Mouse (Mus musculus) gastrocnemius, postnatal 25 days (tissue): ENCODE measurements around the gene Plvap. TPM values are rescaled to one million over a fixed set of nuclear protein-coding genes. Genes with fewer than 3 reads are reported as not detected.
"Not testable (repeated sequence)": the region's sequence is repeated elsewhere in the genome, so short reads cannot be mapped to it uniquely, and the experiment has no call there.

Experiments used
- DNase-seq: peaks from one replicate; pipeline ENCODE4 v3.0.0; 2022
- long read RNA-seq, 2 experiments: library from polyadenylated mRNA; stranded (forward); transcript quantifications; one replicate each; pipeline ENCODE4 v2.0.0; 2021
- total RNA-seq, 2 experiments: library from RNA; stranded (reverse); gene quantifications; 1 replicate in 1 of 2; 2 replicates in 1 of 2; pipeline ENCODE4 v1.2.3; 2021

Gene Plvap
- total RNA-seq = 10 to 100 TPM in 1 of 2 experiments, 1 to 10 TPM in 1; 8.4 to 22.5 TPM
- long read RNA-seq, experiment 1, transcript Plvap-201 (6 exons, 1,987 nt) = major isoform, 9 of 16 reads
- long read RNA-seq, experiment 1, partial matches to known transcripts = 5 of 16 reads
- long read RNA-seq, experiment 1, other reads (novel, unspliced or antisense) = 2 of 16 reads
- long read RNA-seq, experiment 2, transcript Plvap-201 (6 exons, 1,987 nt) = major isoform, 20 of 24 reads
- long read RNA-seq, experiment 2, partial matches to known transcripts = 2 of 24 reads
- long read RNA-seq, experiment 2, other reads (novel, unspliced or antisense) = 2 of 24 reads

DNA sequence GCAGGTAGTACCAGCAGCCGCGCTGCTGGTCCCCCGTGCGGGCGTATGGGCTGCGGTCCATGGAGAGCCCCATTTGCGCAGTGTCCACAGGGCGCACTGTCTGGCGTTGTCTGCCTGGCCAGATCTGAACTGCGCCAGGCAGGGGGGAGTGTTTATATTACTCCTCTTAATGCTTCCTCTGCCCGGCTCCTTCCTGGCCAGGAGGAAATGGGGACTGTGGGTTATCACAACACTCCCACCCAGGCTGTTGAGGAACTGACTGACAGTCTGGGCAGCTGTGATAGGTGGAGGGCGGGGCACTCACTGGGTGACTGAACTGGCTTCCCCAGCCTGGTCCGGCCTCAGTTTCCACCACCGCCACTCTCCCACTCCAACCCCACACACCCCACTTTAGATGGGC is at the start of gene Plvap:
Gene Plvap, minus strand, starts transcription at position 109 of the 400 bp plus-strand sequence.
- DNase-seq = no peak

DNA sequence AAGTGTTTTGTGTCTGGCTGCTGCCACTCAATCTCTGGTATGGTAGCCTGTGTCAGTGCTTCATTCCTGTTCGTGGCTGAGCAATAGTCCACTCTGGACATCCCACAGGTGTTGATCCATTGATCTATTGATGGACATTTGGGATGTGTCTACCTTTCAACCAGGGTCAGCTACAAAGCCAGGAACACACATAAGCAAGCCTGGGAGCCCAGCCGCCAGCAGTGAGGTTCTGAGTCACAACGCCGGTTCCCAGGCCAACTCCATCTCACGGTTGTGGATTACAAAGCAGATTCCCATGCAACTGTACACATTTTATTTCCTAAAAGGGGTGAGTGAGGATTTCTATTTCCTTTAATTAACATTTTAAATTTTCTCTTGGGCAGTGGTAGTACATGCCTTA is 49.2 kb upstream of the Plvap start:
- DNase-seq = no peak

DNA sequence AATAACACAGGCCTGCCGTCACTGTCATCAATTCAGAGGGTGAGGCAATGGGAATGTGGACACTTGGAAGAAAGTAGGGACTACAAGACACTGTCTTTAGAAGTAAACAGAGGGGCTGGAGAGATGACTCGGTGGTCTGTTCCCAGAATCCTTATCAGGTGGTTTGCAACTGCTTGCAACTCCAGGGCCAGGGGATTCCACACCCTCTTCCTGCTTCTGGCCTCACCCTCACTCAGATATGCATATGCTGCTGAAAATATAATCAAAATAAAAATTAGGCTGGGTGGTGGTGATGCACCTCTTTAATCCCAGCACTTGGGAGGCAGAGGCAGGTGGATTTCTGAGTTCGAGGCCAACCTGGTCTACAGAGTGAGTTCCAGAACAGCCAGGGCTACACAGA is 48.5 kb upstream of the Plvap start:
- no peak for DNase-seq

DNA sequence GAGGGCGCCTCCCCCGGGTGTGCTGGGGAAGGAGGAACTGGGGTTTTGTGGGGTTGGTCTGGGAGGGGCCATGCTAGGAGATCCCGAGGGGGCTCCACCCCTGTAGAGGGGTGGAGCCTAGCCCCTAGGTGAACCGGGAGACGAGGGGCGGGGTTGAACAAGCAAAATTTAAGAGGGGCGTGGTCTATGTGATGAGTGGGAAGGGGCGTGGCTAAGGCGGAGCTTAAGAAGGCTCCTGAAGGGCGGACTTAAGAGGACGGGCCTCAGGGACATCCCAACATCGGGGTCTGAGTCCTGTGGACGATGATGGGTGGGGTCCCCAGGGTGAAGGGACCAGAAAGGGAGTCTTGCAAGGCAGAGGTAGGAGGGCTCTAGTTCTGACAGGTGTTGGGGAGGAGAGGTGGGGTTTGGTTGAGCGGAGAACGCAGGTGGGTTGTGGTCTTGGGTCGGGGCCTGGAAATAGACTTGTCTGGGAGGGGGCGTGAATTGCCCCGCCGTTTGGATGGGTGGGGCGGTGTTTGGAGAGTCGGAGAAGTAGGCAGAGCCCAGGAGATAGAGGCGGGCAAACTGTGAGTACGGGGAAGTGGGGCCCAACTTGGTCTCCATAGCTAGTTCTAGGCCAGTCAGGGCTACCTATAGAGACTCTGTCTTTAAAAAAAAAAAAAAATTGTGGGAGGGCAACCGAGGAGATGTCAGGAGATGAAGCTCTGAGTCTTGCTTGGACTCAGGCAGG is 47.6 kb upstream of the Plvap start:
- DNase-seq = peak; percentile 43

DNA sequence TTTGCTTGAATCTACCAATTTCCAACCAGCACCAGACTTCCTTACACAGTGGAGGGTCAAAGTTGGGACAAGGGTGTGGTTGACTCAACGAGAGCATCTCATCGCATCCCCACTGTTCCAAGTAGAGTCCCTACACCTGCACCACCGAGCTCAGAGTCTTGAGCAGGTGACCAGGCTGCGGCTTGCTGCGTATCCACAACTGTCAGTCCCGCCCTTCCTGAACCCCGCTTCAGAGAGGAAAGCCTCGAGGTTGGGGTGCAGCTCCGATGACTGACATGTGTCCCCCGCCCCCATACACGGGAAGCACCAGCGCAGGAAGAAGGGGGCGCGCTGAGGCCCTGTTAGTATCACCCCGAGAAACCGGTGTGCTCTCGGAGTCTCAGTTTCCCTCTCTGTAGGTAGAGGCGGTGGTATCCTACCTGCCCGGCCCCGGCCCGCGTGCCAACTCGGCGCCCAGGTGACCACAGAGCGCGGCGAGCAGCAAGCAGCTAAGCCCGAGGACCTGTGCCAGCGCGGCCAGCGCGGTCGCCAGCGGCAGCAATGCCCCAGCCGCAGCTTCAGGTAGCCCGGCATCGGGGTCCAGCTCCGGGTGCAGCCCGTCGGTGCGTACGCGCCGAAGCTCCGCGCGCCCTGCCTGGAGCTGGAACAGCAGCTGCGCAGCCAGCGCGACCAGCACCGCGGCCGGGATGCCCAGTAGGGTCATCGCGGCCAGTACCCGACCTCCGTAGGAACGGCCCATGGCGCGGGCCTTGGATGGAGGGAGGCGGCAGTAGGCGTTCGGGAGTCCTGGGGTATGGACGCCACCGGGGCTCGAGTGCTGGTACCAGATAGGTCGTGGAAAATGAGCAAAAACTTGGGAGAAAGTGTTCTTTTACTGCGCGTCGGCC is 46.8 kb upstream of the Plvap start, which contains the start of gene Tmem221:
Gene Tmem221, minus strand, starts transcription at position 801 of the 887 bp plus-strand sequence.
- no peak for DNase-seq

DNA sequence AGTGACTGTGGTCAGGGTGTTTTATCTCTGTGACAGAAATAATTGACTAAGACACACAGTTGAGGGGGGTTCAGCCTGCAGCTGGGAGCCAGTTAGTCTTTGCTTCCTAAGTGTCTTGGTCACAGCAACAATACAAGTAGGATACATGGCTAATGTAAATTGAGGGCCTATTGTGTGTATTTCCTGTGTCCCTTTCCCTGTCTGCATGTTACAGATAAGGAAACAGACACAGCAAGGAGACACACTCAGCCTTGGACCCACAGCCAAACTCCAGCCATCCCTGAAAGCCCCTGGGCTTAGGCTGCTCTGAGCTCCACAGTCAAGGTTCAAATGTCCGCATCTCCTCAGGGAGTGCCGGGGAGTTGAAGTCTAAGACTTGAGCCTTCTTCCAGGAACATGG is 43.1 kb upstream of the Plvap start:
- no peak for DNase-seq

GRCm38 (mm10) chr8:71554001-71554400 is 42.4 kb upstream of the Plvap start:
- no peak for DNase-seq

DNA sequence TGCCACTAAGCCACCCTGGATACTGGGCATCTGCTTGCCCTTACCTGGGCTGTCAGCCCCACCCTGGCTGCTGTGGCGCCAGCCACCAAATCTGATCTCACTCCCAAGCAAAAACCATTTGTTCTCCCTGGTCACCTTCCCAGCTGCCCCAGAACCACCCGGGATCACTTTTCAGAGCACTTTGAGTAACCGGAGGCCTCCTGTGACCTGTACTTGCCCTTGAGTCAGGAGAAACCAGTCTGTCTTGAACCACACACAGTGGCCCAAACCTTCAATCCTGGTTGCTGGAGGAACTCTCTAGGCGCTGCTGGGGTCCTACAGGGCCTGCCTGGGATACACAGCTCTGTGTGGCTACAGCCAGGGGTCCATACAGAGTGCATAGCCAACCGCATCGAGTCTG is 41.2 kb upstream of the Plvap start:
- no peak for DNase-seq

DNA sequence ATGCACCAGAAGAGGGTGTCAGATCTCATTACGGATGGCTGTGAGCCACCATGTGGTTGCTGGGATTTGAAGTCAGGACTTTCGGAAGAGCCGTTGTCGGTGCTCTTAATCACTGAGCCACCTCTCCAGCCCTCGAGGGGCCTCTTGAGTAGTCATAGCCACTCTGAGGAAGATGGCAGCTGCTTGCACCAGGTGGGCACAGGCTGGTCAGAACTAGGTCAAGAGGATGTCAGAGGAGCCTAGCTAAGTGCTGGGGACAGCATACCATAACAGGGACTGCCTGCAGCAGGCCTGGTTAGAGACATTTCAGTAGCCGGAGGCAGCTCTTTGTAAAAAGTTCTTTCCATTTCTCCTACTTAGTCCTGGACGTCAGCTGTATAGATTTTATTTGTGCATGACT is 39.2 kb upstream of the Plvap start:
- no peak for DNase-seq

- DNase-seq = no peak
Measured at GRCm38 (mm10) chr8:71547590-71547989, 36.0 kb upstream of the Plvap start.

DNA sequence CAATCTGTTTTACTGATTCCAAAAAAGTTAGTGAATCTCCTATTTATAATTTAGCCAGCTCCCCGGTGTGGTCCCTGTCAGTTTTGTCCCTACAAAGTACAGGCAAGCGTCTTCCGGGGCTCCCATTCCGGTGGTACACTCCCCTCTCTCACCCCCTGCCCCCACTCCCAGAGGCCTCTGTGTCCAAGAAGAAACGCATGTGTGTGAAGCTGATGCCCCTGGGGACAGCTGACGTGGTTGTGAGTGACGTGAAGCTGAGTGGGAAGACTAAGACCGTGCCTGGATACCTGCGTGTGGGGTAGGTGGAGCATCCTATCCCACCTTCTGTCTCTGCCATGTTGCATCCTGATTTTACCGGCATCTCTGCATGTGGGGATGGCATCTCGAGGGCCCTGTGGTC is 33.5 kb upstream of the Plvap start:
- no peak for DNase-seq

DNA sequence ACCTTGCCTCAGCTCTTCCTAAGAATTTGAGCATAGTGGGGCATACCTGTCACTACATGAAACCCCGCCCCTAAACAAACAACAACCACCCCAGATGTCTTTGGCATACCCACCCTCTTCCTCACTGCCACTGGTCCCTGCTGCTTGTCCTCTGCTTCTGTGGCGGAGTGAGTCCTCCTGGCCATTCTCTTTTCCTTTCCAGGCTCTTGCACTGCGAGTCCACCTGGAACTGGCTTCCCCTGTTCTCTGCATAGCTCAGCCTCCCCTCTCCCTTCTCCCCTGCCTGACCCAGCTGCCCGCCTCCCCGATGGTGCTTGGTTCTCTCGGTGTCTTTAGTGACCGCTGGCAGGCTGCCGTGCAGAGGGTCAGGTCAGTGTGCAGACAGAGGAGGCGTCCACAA is 32.2 kb upstream of the Plvap start:
- no peak for DNase-seq

- peak; percentile 97 for DNase-seq
Measured at GRCm38 (mm10) chr8:71542632-71543343, 31.2 kb upstream of the Plvap start, which contains the start of gene Mvb12a. Mvb12a (plus strand) TSS chr8:71542922.

- peak; percentile 81 for DNase-seq
Measured at GRCm38 (mm10) chr8:71537028-71537867, 25.7 kb upstream of the Plvap start, which contains the start of gene Bst2. Bst2 (minus strand) TSS chr8:71537456.

DNA sequence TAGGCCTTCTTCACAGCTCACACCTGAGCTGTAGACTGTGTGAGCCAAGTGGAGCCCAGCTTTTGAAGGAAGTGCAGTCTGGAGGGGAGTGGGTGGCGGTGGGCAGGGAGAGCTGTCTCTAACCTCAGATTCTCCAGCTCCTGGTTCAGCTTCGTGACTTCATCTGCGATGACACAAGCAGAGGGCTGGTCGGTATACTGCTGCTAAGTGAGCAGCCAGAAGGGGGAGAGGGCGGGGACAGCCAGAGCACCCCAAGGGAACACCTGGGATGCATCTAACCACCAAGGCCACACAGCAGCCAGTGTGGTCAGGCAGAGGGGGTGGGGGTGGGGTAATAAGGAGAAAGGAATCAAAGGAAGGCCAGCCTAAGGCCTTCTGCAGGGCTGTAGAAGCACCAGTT is 24.1 kb upstream of the Plvap start:
- no peak for DNase-seq

- no peak for DNase-seq
Measured at GRCm38 (mm10) chr8:71534263-71534810, 22.8 kb upstream of the Plvap start.

- DNase-seq = not testable (repeated sequence)
Measured at GRCm38 (mm10) chr8:71530735-71531467, 19.3 kb upstream of the Plvap start.

DNA sequence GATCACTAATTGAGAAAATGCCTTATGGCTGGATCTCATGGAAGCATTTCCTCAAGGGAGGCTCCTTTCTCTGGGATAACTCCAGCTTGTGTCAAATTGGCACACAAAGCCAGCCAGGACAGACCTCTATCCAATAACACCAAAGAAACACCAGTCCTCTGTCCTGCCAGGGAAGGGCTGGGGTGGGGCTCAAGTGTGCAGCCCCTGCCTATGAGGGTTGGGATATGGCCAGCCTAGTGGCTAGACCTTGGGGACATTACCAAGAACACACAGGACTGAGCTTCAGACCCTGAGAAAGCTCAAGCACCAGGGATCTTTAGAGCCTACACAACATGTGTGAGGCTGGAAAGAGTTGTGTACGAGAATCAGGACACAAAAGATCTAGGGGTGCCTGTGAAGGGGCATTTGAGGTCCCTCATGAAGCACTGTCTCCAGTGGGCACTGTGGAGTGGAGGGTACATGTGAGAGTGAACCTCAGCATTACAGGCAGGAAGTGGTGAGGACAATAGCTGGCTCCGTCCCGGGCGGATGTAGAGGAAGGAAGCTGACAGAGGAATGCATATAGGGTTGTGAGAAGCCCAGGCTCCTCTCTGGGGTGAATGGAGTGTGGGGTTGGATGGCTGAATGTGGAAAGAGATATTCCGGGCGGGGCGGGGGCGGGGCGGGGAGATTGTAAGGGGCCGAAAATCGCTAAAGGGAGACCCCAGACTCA is 17.0 kb upstream of the Plvap start:
- no peak for DNase-seq
